Mouse (Mus musculus): ENCODE measurements at regions not wholly inside any gene's neighbourhood (a gene's known extent, or its start where the extent isn't known, plus 50 kb on each side); places are given as distances from the start of the nearest gene placed in this dataset.

GRCm38 (mm10) chr19:32890801-32891200, 133.5 kb downstream of the Pten start:
- TF ChIP-seq EP300 (IDR thresholded peaks at IDR 0.05; ENCODE audit: insufficient read depth, low read depth, low read length) (no peak), CTCF (IDR thresholded peaks at IDR 0.05; ENCODE audit: low read depth, low read length) (no peak), POLR2A (IDR thresholded peaks at IDR 0.05; ENCODE audit: insufficient read depth, low read length) (no peak)

All from ES-Bruce4 (cell line).